Mouse (Mus musculus) heart, embryonic 14.5 days (tissue): ENCODE data around the gene Hivep2. TPM values are rescaled to one million over a fixed set of nuclear protein-coding genes. Genes with fewer than 3 reads are reported as not detected.

ENCODE experiments used
- ATAC-seq: fragments of 200-750 bp; cut with Nextera tagmentation; 2 replicates; pipeline ENCODE4 v1.8.0; 2017; ENCODE audit warnings: low read depth, moderate TSS enrichment; ENCODE audit not compliant: insufficient number of reproducible peaks, insufficient read depth, low FRiP score
- H3K27ac ChIP-seq, 2 experiments: fragments of 200-500 bp in 1 of 2; fragments of 300-500 bp in 1 of 2; sonication (generic) in 1 of 2; replicated peaks in 1 of 2; 2 replicates each; pipeline ENCODE4 v1.5.1; 2012 to 2014; ENCODE audit warnings: low read depth in 2 of 2, low read length in 2 of 2, control low read depth in 1 of 2, mild to moderate bottlenecking in 1 of 2, mixed read lengths in 1 of 2; ENCODE audit not compliant: control insufficient read depth in 1 of 2, insufficient read depth in 1 of 2
- H3K27me3 ChIP-seq: fragments of 300-500 bp; sonication (generic); 2 replicates; pipeline ENCODE4 v1.6.1; 2014; ENCODE audit warnings: mild to moderate bottlenecking, low read length, control low read depth; ENCODE audit not compliant: control insufficient read depth, insufficient read depth
- H3K36me3 ChIP-seq: fragments of 300-500 bp; sonication (generic); 2 replicates; pipeline ENCODE4 v1.6.1; 2014; ENCODE audit warnings: mild to moderate bottlenecking, control low read depth, low read length, mixed read lengths; ENCODE audit not compliant: control insufficient read depth, insufficient read depth
- H3K4me1 ChIP-seq, 2 experiments: fragments of 200-500 bp in 1 of 2; fragments of 300-500 bp in 1 of 2; sonication (generic) in 1 of 2; 2 replicates each; pipeline ENCODE4 v1.6.1; 2012 to 2014; ENCODE audit warnings: low read length in 2 of 2, control low read depth in 1 of 2, mixed read lengths in 1 of 2; ENCODE audit not compliant: control insufficient read depth in 2 of 2, insufficient read depth in 2 of 2
- H3K4me2 ChIP-seq: fragments of 300-500 bp; sonication (generic); 2 replicates; pipeline ENCODE4 v1.6.1; 2014; ENCODE audit warnings: mild to moderate bottlenecking, low read length
- H3K4me3 ChIP-seq, 2 experiments: fragments of 200-500 bp in 1 of 2; fragments of 300-500 bp in 1 of 2; sonication (generic) in 1 of 2; 2 replicates each; pipeline ENCODE4 v1.5.1; 2012 to 2014; ENCODE audit warnings: low read length in 2 of 2, mild to moderate bottlenecking in 2 of 2, control low read depth in 1 of 2, low read depth in 1 of 2, moderate library complexity in 1 of 2; ENCODE audit not compliant: control insufficient read depth in 1 of 2, insufficient read depth in 1 of 2
- H3K9ac ChIP-seq: fragments of 300-500 bp; sonication (generic); 2 replicates; pipeline ENCODE4 v1.6.1; 2014; ENCODE audit warnings: mild to moderate bottlenecking, low read length
- H3K9me3 ChIP-seq: fragments of 300-500 bp; sonication (generic); 2 replicates; pipeline ENCODE4 v1.6.1; 2016; ENCODE audit warnings: low read length, control low read depth; ENCODE audit not compliant: control insufficient read depth
- WGBS: fragments of 180-500 bp; shearing (Covaris S2); extraction: QIAGEN DNeasy Blood & Tissue Kit; methylation state at CpG from one replicate; pipeline ENCODE4 v1.1.7; 2014; 5-methylcytosine and 5-hydroxymethylcytosine counted together
- polyA plus RNA-seq: library from polyadenylated mRNA; unstranded; fragments of >200 nt; fragmentation: Nextera tagmentation; extraction: Ambion mirVana; gene quantifications from 2 replicates; pipeline ENCODE4 v1.2.1, GENCODE M21; 2014

The Hivep2 gene
- polyA plus RNA-seq: 6.8 and 9.9 TPM in 2 replicates

- H3K9ac ChIP-seq: peak within 1 kb of the TSS; percentile 98
- H3K27me3 ChIP-seq: no peaks in the 10 kb centered on the region
- ATAC-seq: peak; percentile 44
- H3K27ac ChIP-seq: peak within 1 kb of the TSS; percentile 97 to 100
- peak within 1 kb of the TSS; percentile 90 to 91 for H3K4me3 ChIP-seq
- H3K36me3 ChIP-seq: no peaks in the 10 kb centered on the region
- peaks cover 0 to 9% of the 10 kb centered on the region in 2 experiments; a peak in 3 of 4 replicates for H3K4me1 ChIP-seq
- H3K4me2 ChIP-seq: peak within 1 kb of the TSS; percentile 85
- WGBS: under 1% methylated on average over 60 of the region's 67 CpGs
- H3K9me3 ChIP-seq: no peaks in the 10 kb centered on the region
These were observed at the start of gene Hivep2 for GRCm38 (mm10) chr10:13965974-13966829. TSS of gene Hivep2 (plus strand) at chr10:13966075.

GRCm38 (mm10) chr10:13916645-13917342 lies 49.1 kb upstream of the Hivep2 start:
- peak; percentile 78 for ATAC-seq

GRCm38 (mm10) chr10:13921641-13922385 lies 44.1 kb upstream of the Hivep2 start:
- ATAC-seq: no peak
- peaks cover 2 to 3% of the 10 kb centered on the region in 2 experiments for H3K4me1 ChIP-seq
- no peak overlapping the region for H3K4me3 ChIP-seq
- no peak overlapping the region for H3K9ac ChIP-seq
- no peaks in the 10 kb centered on the region for H3K36me3 ChIP-seq
- H3K27ac ChIP-seq: no peak overlapping the region
- WGBS: 72% methylated on average over 9 of the region's 9 CpGs
- no peak overlapping the region for H3K4me2 ChIP-seq
- H3K9me3 ChIP-seq: no peaks in the 10 kb centered on the region
- H3K27me3 ChIP-seq: no peaks in the 10 kb centered on the region

More at GRCm38 (mm10) chr10:13916645-13917342, 49.1 kb upstream of the Hivep2 start:
- 24% methylated on average over 12 of the region's 12 CpGs for WGBS
- Histone ChIP-seq H3K4me1 (peaks cover 4 to 14% of the 10 kb centered on the region in 2 experiments), H3K27me3 (no peaks in the 10 kb centered on the region), H3K36me3 (no peaks in the 10 kb centered on the region), H3K9ac (no peak overlapping the region), H3K9me3 (no peaks in the 10 kb centered on the region), H3K4me3 (no peak overlapping the region), H3K4me2 (peak overlapping the region; percentile 11; the same call in 1 of the 2 replicates), H3K27ac (0 out of 4 replicates have a peak overlapping the region, but pooled peaks have one; percentile 7 to 35)

GRCm38 (mm10) chr10:13929306-13929705 lies 36.6 kb upstream of the Hivep2 start:
- H3K27me3 ChIP-seq: no peaks in the 10 kb centered on the region
- no peak overlapping the region for H3K9ac ChIP-seq
- WGBS: 62% methylated on average over 5 of the region's 5 CpGs
- H3K36me3 ChIP-seq: no peaks in the 10 kb centered on the region
- H3K4me3 ChIP-seq: no peak overlapping the region
- ATAC-seq: no peak
- no peaks in the 10 kb centered on the region for H3K9me3 ChIP-seq
- no peaks in the 10 kb centered on the region for H3K4me1 ChIP-seq
- no peak overlapping the region for H3K27ac ChIP-seq
- no peak overlapping the region for H3K4me2 ChIP-seq

GRCm38 (mm10) chr10:13932147-13932546 lies 33.7 kb upstream of the Hivep2 start:
- Histone ChIP-seq H3K4me1 (no peaks in the 10 kb centered on the region), H3K9me3 (no peaks in the 10 kb centered on the region), H3K36me3 (no peaks in the 10 kb centered on the region), H3K4me3 (no peak overlapping the region), H3K27ac (no peak overlapping the region), H3K9ac (no peak overlapping the region), H3K27me3 (no peaks in the 10 kb centered on the region), H3K4me2 (no peak overlapping the region)
- no peak for ATAC-seq
- WGBS: 64% methylated on average over 3 of the region's 3 CpGs

GRCm38 (mm10) chr10:13933320-13933719 lies 32.6 kb upstream of the Hivep2 start:
- H3K4me2 ChIP-seq: no peak overlapping the region
- H3K9ac ChIP-seq: no peak overlapping the region
- H3K36me3 ChIP-seq: no peaks in the 10 kb centered on the region
- 82% methylated on average over 7 of the region's 7 CpGs for WGBS
- no peaks in the 10 kb centered on the region for H3K27me3 ChIP-seq
- no peak for ATAC-seq
- H3K4me1 ChIP-seq: no peaks in the 10 kb centered on the region
- no peak overlapping the region for H3K27ac ChIP-seq
- no peak overlapping the region for H3K4me3 ChIP-seq
- H3K9me3 ChIP-seq: no peaks in the 10 kb centered on the region

- H3K9ac ChIP-seq: no peak overlapping the region
- H3K27me3 ChIP-seq: no peaks in the 10 kb centered on the region
- H3K9me3 ChIP-seq: no peaks in the 10 kb centered on the region
- ATAC-seq: no peak
- no peak overlapping the region for H3K27ac ChIP-seq
- no peaks in the 10 kb centered on the region for H3K36me3 ChIP-seq
- no peak overlapping the region for H3K4me3 ChIP-seq
- H3K4me2 ChIP-seq: no peak overlapping the region
- 78% methylated on average over 2 of the region's 2 CpGs for WGBS
- H3K4me1 ChIP-seq: no peaks in the 10 kb centered on the region
These were observed 30.2 kb upstream of the Hivep2 start for GRCm38 (mm10) chr10:13935646-13936045.
